Mouse (Mus musculus) liver, postnatal 0 days (tissue): ENCODE data around the gene Enpp4.

Experiments
- CTCF ChIP-seq: sonication (generic); IDR thresholded peaks from 2 replicates; pipeline ENCODE4 v1.5.1; 2016; ENCODE audit warnings: antibody characterized with exemption, low read depth
- EP300 ChIP-seq: IDR thresholded peaks from 2 replicates; pipeline ENCODE4 v1.6.1; 2016; ENCODE audit warnings: antibody characterized with exemption, low read depth, mild to moderate bottlenecking

DNA sequence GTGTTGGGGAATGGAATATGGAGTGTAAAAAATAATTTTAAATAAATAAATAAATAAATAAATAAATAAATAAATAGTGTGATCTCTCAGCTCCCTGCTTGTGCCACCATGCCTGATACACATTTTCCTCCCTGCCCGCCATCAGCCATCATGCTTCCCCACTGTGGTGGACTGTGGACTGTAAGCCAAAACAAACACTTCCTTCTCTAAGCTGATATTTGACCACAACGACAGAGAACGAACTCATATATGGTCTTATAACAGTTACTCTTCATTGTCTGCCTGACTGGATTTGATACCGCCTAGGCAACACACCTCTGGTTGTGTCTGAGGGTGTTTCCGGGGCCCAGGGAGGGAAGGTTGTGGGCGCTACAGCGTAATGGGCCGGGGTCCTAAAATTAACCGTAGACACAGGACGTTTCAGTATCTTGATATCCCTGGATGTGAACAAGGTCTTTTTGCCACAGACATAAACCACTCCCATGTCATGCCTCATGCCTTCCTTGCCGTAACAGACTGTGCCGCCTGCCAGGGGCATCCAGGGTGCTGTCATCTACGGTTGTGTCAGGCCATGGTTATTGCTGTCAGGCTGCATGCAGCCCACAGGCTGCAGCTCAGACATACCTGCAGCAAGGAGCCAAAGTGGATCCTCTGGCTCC is 23.6 kb upstream of the Enpp4 start:
- TF ChIP-seq EP300 (no peak), CTCF (no peak)
